Comparison of ENCODE assay signal across 9 mouse cellular contexts in the genomic region with DNA sequence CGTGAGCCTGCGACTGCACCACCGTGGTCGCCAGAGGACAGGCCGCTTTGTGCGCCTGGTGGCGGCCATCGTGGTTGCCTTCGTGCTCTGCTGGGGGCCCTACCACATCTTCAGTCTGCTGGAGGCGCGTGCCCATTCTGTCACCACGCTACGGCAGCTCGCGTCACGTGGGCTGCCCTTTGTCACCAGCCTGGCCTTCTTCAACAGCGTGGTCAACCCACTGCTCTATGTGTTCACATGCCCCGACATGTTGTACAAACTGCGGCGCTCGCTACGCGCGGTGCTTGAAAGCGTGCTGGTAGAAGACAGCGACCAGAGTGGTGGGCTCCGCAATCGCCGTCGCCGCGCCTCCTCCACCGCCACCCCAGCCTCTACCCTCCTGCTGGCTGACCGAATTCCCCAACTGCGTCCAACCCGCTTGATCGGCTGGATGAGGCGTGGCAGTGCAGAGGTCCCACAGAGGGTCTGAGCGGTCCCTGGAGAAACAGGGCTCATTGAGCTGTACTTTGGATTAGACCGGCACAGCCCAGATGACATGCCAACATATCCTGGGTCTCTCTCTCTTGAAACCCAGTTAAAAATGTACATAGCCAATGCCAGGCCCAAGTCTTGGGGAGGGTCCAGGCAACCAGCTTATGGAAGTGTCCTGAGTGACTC. TPM values are rescaled to one million over a fixed set of nuclear protein-coding genes. Genes with fewer than 3 reads are reported as not detected.
DNase-seq lines count a peak whose midpoint lies in the region; ATAC-seq lines count a peak whose summit lies in the region.
"Had no signal": no experiment of that assay in that cellular context is flagged by ENCODE, and none has a peak within 500 bp of the region (broad histone marks: within the 10 kb centered on the region; RNA-seq: fewer than 3 reads in every experiment).

No protein-coding gene starts in this region.

- H3K4me1 ChIP-seq in hindbrain, embryonic 16.5 days (ENCODE audit: control insufficient read depth, insufficient read depth, low read depth, low read length) = peaks cover 4% of the 10 kb centered on the region
- peaks cover 19% of the 10 kb centered on the region for H3K4me1 ChIP-seq in midbrain, embryonic 10.5 days

- H3K27me3 ChIP-seq in hindbrain, embryonic 16.5 days (replicated peaks; ENCODE audit: control insufficient read depth, insufficient read depth, low read length) = no peaks in the 10 kb centered on the region
- peaks cover 41% of the 10 kb centered on the region for H3K27me3 ChIP-seq in midbrain, embryonic 10.5 days (ENCODE audit: low read depth, poor library complexity, severe bottlenecking)

- H3K4me2 ChIP-seq in hindbrain, embryonic 16.5 days (ENCODE audit: low read length) = peak overlapping the region; percentile 68

- 1% methylated on average over 40 of the region's 40 CpGs for WGBS in hindbrain, embryonic 16.5 days
- 1% methylated on average over 40 of the region's 40 CpGs for WGBS in midbrain, embryonic 10.5 days

- peaks cover 24% of the 10 kb centered on the region for H3K36me3 ChIP-seq in hindbrain, embryonic 16.5 days (ENCODE audit: control insufficient read depth, insufficient read depth, low read length)
- H3K36me3 ChIP-seq in midbrain, embryonic 10.5 days = peaks cover 44% of the 10 kb centered on the region

- H3K9ac ChIP-seq in hindbrain, embryonic 16.5 days (ENCODE audit: low read depth, low read length) = peak overlapping the region; percentile 58

- H3K27ac ChIP-seq in hindbrain, embryonic 16.5 days (ENCODE audit: low read depth, low read length) = peak overlapping the region; percentile 0; the same call in 1 of the 2 replicates
- peak overlapping the region; percentile 91 for H3K27ac ChIP-seq in midbrain, embryonic 10.5 days (replicated peaks)

- ATAC-seq in hindbrain, embryonic 16.5 days = peak; percentile 78
- no peak for ATAC-seq in inflammation-experienced regulatory T-cells, adult 6 months

- DNase-seq in embryo, embryonic 10 days (ENCODE audit: low spot score) = peak; percentile 74
- DNase-seq in embryo, embryonic 9.5 days (ENCODE audit: extremely low spot score) = no peak
- peak; percentile 53 for DNase-seq in right cerebral cortex, postnatal 4 days
- DNase-seq in right cerebral cortex, adult 18-20 months = no peak
- peak; percentile 74 for DNase-seq in midbrain, embryonic 10.5 days (ENCODE audit: low spot score)
- no peak for DNase-seq in urinary bladder, adult 18-20 months (ENCODE audit: low spot score in 2 of 2)

- peak overlapping the region; percentile 34 for H3K4me3 ChIP-seq in hindbrain, embryonic 16.5 days (ENCODE audit: low read length)
- H3K4me3 ChIP-seq in midbrain, embryonic 10.5 days = peak overlapping the region; percentile 57

- H3K9me3 ChIP-seq in hindbrain, embryonic 16.5 days (ENCODE audit: control insufficient read depth, low read length) = no peaks in the 10 kb centered on the region
- no peaks in the 10 kb centered on the region; the same call in 1 of the 2 replicates for H3K9me3 ChIP-seq in midbrain, embryonic 10.5 days (replicated peaks)

RNA-seq across cellular contexts. Expression of gene Ptgdr2, which starts 4.0 kb away (rescaled TPM):
- 0.19 and 0.20 TPM in 2 replicates for polyA plus RNA-seq in hindbrain, embryonic 16.5 days (2015; fragmentation: Nextera tagmentation; extraction: Ambion mirVana)
- polyA plus RNA-seq in midbrain, embryonic 10.5 days (2016; fragmentation: Nextera tagmentation; extraction: Ambion mirVana) = 0.04 and 0.09 TPM in 2 replicates
- under 1 TPM in 1 of 3 experiments, not detected in 2; 0.22 TPM for polyA plus RNA-seq in inflammation-experienced regulatory T-cells, adult 6 months (2017; shearing (Covaris generic))

RNA-seq across cellular contexts. Expression of gene Ccdc86, which starts 8.1 kb away (rescaled TPM):
- 12.9 and 14.8 TPM in 2 replicates for polyA plus RNA-seq in hindbrain, embryonic 16.5 days (2015; fragmentation: Nextera tagmentation; extraction: Ambion mirVana)
- polyA plus RNA-seq in midbrain, embryonic 10.5 days (2016; fragmentation: Nextera tagmentation; extraction: Ambion mirVana) = 31.1 and 39.2 TPM in 2 replicates
- 1 to 10 TPM; 7.7 to 9.0 (median 7.9) TPM for polyA plus RNA-seq in inflammation-experienced regulatory T-cells, adult 6 months (2017; shearing (Covaris generic))

RNA-seq across cellular contexts. Expression of gene Zp1, which starts 20.5 kb away (rescaled TPM):
- 0.79 and 0.94 TPM in 2 replicates for polyA plus RNA-seq in hindbrain, embryonic 16.5 days (2015; fragmentation: Nextera tagmentation; extraction: Ambion mirVana)
- polyA plus RNA-seq in midbrain, embryonic 10.5 days (2016; fragmentation: Nextera tagmentation; extraction: Ambion mirVana) = not detected in 2 replicates
- polyA plus RNA-seq in inflammation-experienced regulatory T-cells, adult 6 months (2017; shearing (Covaris generic)) = not detected
- polyA plus RNA-seq: gonadal fat pad, adult 2 months had no signal

RNA-seq across cellular contexts. Expression of gene Ms4a10, which starts 33.5 kb away (rescaled TPM):
- not detected in 2 replicates for polyA plus RNA-seq in hindbrain, embryonic 16.5 days (2015; fragmentation: Nextera tagmentation; extraction: Ambion mirVana)
- not detected in 2 replicates for polyA plus RNA-seq in midbrain, embryonic 10.5 days (2016; fragmentation: Nextera tagmentation; extraction: Ambion mirVana)
- polyA plus RNA-seq in inflammation-experienced regulatory T-cells, adult 6 months (2017; shearing (Covaris generic)) = not detected

RNA-seq across cellular contexts. Expression of gene Prpf19, which starts 45.9 kb away (rescaled TPM):
- polyA plus RNA-seq in hindbrain, embryonic 16.5 days (2015; fragmentation: Nextera tagmentation; extraction: Ambion mirVana) = 35.0 and 39.1 TPM in 2 replicates
- 35.8 and 37.2 TPM in 2 replicates for polyA plus RNA-seq in midbrain, embryonic 10.5 days (2016; fragmentation: Nextera tagmentation; extraction: Ambion mirVana)
- 10 to 100 TPM in 2 of 3 experiments, 1 to 10 TPM in 1; 6.2 to 26.0 (median 20.2) TPM for polyA plus RNA-seq in inflammation-experienced regulatory T-cells, adult 6 months (2017; shearing (Covaris generic))

Comparison
In these comparisons a context has a peak if more than half of its experiments do, and no peak if none do; other contexts are left out.
1. DNase-seq: peak in embryo, embryonic 10 days (single experiment), right cerebral cortex, postnatal 4 days (single experiment) and midbrain, embryonic 10.5 days (single experiment); none in embryo, embryonic 9.5 days (single experiment), right cerebral cortex, adult 18-20 months (single experiment) and urinary bladder, adult 18-20 months (0 of 2).